Mouse (Mus musculus) CD4-positive, CD25-positive, alpha-beta regulatory T cell, adult 4 months (primary cell): ENCODE results near the gene Cggbp1. TPM values are rescaled to one million over a fixed set of nuclear protein-coding genes. Genes with fewer than 3 reads are reported as not detected.
"Not testable (repeated sequence)": the region's sequence is repeated elsewhere in the genome, so short reads cannot be mapped to it uniquely, and the experiment has no call there.

ENCODE experiments used
- ATAC-seq: one replicate; pipeline ENCODE4 v1.8.0; 2017
- polyA plus RNA-seq, 2 experiments: library from polyadenylated mRNA; unstranded; fragments of 100-300 nt; shearing (Covaris generic); gene quantifications; one replicate each; pipeline ENCODE4 v1.2.1; 2017

Gene Cggbp1
- polyA plus RNA-seq: 10 to 100 TPM; 24.4 to 41.1 TPM

GRCm38 (mm10) chr16:64851563-64852362 lies at the start of gene Cggbp1, which contains the start of gene Zfp654:
Gene Cggbp1 (plus strand): TSS chr16:64851996.
Gene Zfp654 (minus strand): TSS chr16:64851652.
- ATAC-seq: peak; percentile 92

GRCm38 (mm10) chr16:64803041-64803440 lies 48.8 kb upstream of the Cggbp1 start:
- ATAC-seq: no peak

- no peak for ATAC-seq
Measured at GRCm38 (mm10) chr16:64817094-64817765, 34.6 kb upstream of the Cggbp1 start.

GRCm38 (mm10) chr16:64823890-64824289 lies 27.9 kb upstream of the Cggbp1 start:
- ATAC-seq: peak; percentile 77

- peak; percentile 64 for ATAC-seq
Measured at GRCm38 (mm10) chr16:64824474-64824873, 27.3 kb upstream of the Cggbp1 start.

GRCm38 (mm10) chr16:64830291-64830690 lies 21.5 kb upstream of the Cggbp1 start:
- no peak for ATAC-seq

- peak; percentile 87 for ATAC-seq
Measured at GRCm38 (mm10) chr16:64835996-64836545, 15.7 kb upstream of the Cggbp1 start.

- ATAC-seq: peak; percentile 11
Measured at GRCm38 (mm10) chr16:64836709-64837108, 15.1 kb upstream of the Cggbp1 start.

GRCm38 (mm10) chr16:64841481-64842373 lies 10.1 kb upstream of the Cggbp1 start:
- no peak for ATAC-seq

GRCm38 (mm10) chr16:64842374-64842729 lies 9.4 kb upstream of the Cggbp1 start:
- no peak for ATAC-seq

- peak; percentile 33 for ATAC-seq
Measured at GRCm38 (mm10) chr16:64845947-64846346, 5.8 kb upstream of the Cggbp1 start.

- ATAC-seq: no peak
Measured at GRCm38 (mm10) chr16:64850287-64851084, 1.3 kb upstream of the Cggbp1 start.

GRCm38 (mm10) chr16:64851085-64851562 lies 672 bp upstream of the Cggbp1 start:
- no peak for ATAC-seq

- peak; percentile 5 for ATAC-seq
Measured at GRCm38 (mm10) chr16:64852441-64852871, 660 bp downstream of the Cggbp1 start.

GRCm38 (mm10) chr16:64852891-64853290 lies 1.1 kb downstream of the Cggbp1 start:
- no peak for ATAC-seq

GRCm38 (mm10) chr16:64856946-64857345 lies 5.2 kb downstream of the Cggbp1 start:
- no peak for ATAC-seq

GRCm38 (mm10) chr16:64865841-64866240 lies 14.0 kb downstream of the Cggbp1 start:
- ATAC-seq: not testable (repeated sequence)

GRCm38 (mm10) chr16:64868613-64869012 lies 16.8 kb downstream of the Cggbp1 start:
- ATAC-seq: no peak

GRCm38 (mm10) chr16:64869621-64870020 lies 17.8 kb downstream of the Cggbp1 start:
- no peak for ATAC-seq

GRCm38 (mm10) chr16:64872296-64872695 lies 20.5 kb downstream of the Cggbp1 start:
- no peak for ATAC-seq

GRCm38 (mm10) chr16:64872841-64873240 lies 21.0 kb downstream of the Cggbp1 start:
- ATAC-seq: peak; percentile 16
